Mouse (Mus musculus) cerebellum, postnatal 14 days (tissue): Measurements from ENCODE around the gene Gk5.
"Not testable (repeated sequence)": the region's sequence is repeated elsewhere in the genome, so short reads cannot be mapped to it uniquely, and the experiment has no call there.

Source experiments
- DNase-seq, 2 experiments: peaks; one replicate each; pipeline ENCODE4 v3.0.0; 2021; ENCODE audit warnings: mixed read lengths in 2 of 2

Gene Gk5

DNA sequence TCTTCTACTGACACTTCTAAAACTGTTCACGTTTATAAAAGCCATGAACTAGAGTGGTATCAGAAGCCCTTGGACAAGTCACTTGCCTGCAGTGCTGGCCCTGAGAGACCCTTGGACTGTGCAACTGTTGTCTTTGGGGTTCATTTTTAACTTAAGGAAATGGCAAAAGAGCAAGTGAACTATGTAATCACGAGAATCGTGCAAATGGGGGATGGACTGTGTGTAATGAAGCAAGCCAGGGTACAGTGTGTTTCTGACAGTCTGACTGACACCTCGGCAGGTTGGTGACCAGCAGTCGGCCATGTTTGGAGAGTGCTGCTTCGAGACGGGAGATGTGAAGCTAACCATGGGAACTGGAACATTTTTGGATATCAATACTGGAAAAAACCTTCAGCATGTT is 33.6 kb downstream of the Gk5 start:
- no peak for DNase-seq

- DNase-seq = no peak
These were observed 39.3 kb downstream of the Gk5 start for GRCm38 (mm10) chr9:96158431-96158830.

DNA sequence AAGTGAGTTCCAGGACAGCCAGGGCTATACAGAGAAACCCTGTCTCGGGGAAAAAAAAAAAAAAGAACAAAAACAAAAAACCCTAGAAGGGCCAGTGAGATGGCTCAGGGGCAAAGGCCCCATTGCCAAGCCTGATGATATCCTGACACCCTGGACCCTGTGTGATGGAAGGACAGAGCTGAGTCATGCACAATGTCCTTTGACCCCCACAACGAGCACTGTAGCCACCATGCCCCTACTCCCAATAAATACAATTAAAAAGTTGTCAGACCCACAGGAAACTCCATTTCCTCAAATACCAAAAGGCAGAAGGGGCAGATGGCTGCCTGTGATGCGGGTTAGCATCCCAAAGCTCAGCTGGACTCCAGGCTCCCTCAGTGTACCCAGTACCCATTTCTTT is 39.9 kb downstream of the Gk5 start:
- DNase-seq = no peak

- no peak for DNase-seq
These were observed 41.6 kb downstream of the Gk5 start for GRCm38 (mm10) chr9:96160767-96161166.

- no peak for DNase-seq
These were observed 43.3 kb downstream of the Gk5 start for GRCm38 (mm10) chr9:96162421-96162820.

DNA sequence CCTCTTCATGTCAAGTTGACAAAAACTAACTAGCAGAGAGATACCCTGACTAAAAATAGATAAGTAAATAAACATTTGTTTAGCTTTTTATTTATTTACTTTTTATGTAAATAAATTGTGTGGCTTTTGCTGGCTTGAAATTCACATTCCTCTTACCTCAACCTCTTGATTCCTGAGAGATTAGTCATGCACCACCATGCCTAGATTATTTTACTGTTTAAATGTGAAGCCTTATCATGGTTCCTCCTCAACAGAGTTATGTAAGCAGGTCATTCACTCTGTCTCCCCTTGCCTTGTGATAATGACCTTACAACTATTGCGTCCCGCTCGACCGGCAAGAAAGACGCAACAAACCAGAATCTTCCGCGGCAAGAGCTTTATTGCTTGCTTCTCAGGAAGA is 44.3 kb downstream of the Gk5 start:
- DNase-seq = no peak

GRCm38 (mm10) chr9:96163983-96164382 is 44.8 kb downstream of the Gk5 start:
- not testable (repeated sequence) for DNase-seq

DNA sequence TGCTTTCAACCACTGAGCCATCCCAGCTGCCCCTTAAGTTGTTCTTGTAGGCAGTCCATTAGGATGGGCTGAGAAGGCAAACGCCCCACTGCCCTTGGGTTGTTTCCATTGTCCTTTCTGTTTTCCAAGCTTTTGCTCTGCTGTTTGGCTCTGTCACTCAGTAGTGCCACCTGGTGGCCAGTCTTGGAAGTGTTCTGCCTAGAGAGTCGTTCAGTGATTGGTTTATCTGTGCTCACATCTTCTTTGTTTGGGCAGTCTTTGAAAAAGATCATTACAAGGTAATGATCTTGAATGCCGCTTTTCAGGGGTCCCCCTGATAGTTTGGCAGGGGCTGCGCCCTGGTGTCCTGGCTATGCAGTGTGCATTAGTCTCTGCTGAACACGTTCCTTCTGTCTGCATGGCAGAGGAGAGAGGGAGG is 48.0 kb downstream of the Gk5 start:
- peak; percentile 65 to 83 for DNase-seq

DNA sequence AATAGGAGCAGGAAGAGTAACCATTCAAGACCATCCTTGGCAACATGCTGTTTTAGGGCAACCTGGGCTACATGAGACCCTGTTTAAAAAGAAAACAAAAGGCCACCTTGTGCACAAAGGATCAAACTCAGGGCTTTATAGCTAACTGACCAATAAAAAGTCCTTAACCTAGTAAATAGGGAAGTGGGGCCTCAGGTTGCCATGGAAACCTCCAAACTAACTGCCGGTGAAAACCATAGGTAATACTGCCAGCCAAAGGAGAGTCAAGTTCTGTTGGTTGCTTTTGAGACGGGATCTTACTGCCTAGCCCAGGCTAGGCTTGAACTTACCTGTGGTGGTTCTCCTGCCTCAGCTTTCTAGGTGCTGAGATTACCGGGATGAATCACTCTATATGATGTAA is 51.4 kb downstream of the Gk5 start:
- no peak for DNase-seq

GRCm38 (mm10) chr9:96184909-96185308 is 65.7 kb downstream of the Gk5 start:
- DNase-seq = no peak

GRCm38 (mm10) chr9:96186701-96187100 is 67.5 kb downstream of the Gk5 start:
- DNase-seq = no peak

- peak; percentile 91 to 92 for DNase-seq
These were observed 76.9 kb downstream of the Gk5 start, which contains the start of gene Tfdp2 for GRCm38 (mm10) chr9:96195885-96196622. Gene Tfdp2 (plus strand): TSS chr9:96196275.

- peak; percentile 58 to 61 for DNase-seq
These were observed 77.5 kb downstream of the Gk5 start for GRCm38 (mm10) chr9:96196636-96197181.

DNA sequence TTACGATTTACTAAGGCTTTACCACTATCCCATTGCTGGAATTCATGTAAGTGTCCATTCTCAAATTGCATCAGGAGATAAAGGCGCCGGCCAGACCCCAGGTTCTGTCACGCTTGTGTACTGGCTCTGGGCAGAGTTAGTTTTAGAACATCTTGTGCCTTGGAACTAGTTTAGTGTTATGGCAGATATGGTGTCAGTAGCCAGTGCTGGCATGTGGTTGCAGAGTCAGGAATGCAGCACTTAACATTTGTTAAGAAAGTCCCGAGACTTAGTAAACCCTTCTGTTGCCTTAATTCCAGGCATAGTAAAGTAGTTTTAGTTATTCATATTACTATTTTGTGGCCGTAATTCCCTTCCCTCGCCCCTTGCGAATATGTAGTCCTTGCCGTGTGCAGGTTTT is 78.6 kb downstream of the Gk5 start:
- no peak for DNase-seq

DNA sequence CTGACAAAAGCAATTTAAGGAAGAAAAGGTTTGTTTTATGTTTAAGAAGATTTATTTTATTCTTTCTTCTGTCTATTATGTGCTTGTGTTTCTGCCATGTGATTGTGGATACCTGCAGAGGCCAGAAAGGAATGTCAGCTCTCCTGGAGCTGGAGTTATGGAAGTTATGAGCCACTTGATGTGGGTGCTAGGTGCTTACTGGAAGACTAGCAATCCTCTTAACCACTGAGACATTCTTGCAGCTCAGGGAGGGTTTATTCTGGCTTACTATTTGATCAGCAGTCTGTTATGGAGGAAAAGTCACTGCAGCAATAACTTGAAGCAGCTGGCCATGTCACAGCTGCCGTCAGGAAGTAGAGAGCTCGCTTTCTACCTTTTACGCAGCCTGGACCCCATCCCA is 84.5 kb downstream of the Gk5 start:
- no peak for DNase-seq

GRCm38 (mm10) chr9:96207428-96207827 is 88.3 kb downstream of the Gk5 start:
- no peak for DNase-seq

- no peak for DNase-seq
These were observed 94.0 kb downstream of the Gk5 start for GRCm38 (mm10) chr9:96213036-96213645.

GRCm38 (mm10) chr9:96214171-96214570 is 95.0 kb downstream of the Gk5 start:
- no peak for DNase-seq

DNA sequence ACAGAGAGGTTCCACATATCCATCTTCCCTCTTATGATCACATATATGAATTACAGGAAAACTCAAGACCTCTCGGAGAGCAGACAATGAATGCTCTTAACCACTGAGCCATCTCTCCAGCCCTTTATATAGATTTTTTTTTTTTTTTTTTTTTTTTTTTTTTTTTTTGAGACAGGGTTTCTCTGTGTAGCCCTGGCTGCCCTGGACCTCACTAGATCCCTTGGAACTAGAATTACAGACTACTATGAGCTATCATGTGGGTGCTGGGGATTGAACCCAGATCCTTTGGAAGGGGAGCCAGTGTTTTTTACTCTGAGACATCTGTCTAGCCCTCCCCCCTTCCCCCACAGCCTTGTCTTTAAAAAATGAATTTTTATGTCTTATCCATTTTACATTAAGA is 98.1 kb downstream of the Gk5 start:
- no peak for DNase-seq

DNA sequence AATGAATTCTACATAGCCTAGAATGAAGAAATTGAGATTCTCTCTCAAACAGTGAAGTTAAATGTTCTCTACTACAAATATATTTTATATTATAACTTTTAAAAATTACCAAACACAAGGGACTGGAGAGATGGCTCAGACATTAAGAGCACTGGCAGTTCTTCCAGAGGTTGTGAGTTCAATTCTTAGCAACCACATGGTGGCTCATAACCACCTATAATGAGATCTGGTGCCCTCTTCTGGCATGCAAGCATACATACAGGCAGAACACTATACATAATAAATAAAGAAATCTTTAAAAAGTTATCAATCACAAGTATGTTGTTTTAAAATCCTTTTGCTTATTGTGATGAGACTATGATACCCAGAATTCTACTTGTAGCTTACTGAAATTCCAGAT is 98.6 kb downstream of the Gk5 start:
- no peak for DNase-seq

GRCm38 (mm10) chr9:96219114-96219669 is 100.0 kb downstream of the Gk5 start:
- peak in 1 of 2 experiments; percentile 27 for DNase-seq

- no peak for DNase-seq
These were observed 101.3 kb downstream of the Gk5 start for GRCm38 (mm10) chr9:96220419-96220818.

GRCm38 (mm10) chr9:96223302-96223701 is 104.1 kb downstream of the Gk5 start:
- no peak for DNase-seq

- no peak for DNase-seq
These were observed 109.1 kb downstream of the Gk5 start for GRCm38 (mm10) chr9:96228285-96228684.
